Mouse (Mus musculus): ENCODE data around the gene 4930524B15Rik.

DNA sequence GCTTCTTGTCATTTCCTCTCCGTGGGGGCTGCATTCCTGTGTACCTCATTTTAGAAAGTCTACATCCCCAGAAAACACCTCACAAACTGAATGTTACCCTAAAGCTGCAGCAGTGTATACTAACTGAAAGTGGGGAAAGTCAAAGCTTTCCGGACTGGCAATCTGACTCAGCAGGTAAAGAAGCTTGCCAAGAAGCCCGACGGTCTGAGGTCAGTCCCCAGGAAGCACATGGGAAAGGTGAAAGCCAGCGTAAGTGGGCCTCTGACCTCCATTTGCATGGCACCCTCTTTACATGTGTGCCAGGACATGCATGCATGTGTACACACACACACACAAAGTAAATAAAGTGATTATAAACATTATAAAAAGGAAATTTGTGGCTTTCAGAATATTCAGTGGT, 10.3 kb downstream of the 4930524B15Rik start:
- no peak for TF ChIP-seq CTCF (IDR thresholded peaks at IDR 0.05; ENCODE audit: control insufficient read depth, insufficient read depth, low read length)
- TF ChIP-seq POLR2A (IDR thresholded peaks at IDR 0.05; ENCODE audit: borderline replicate concordance, control insufficient read depth, low read depth, low read length), result no peak
